Mouse (Mus musculus): ENCODE results near the gene Scgb1b3. TPM values are rescaled to one million over a fixed set of nuclear protein-coding genes. Genes with fewer than 3 reads are reported as not detected.

Gene Scgb1b3
- not detected for total RNA-seq (2021)
- long read RNA-seq, experiment 1 = 0 reads
- long read RNA-seq, experiment 2 = 0 reads

GRCm38 (mm10) chr7:31375292-31375691 lies at the start of gene Scgb1b3:
Scgb1b3 (plus strand) TSS chr7:31375592.
- no peak for DNase-seq

- no peak for DNase-seq
Measured at GRCm38 (mm10) chr7:31362022-31362560, 13.3 kb upstream of the Scgb1b3 start, which contains the start of gene Scgb2b3. Scgb2b3 (minus strand) TSS chr7:31362072.

Other genes starting within 250 kb of the Scgb1b3 start
- 10 to 100 TPM; 15.7 to 39.2 TPM for gene Scn1b, start 248.6 kb upstream of the Scgb1b3 start, total RNA-seq (2021)
- gene Gramd1a, start 219.7 kb upstream of the Scgb1b3 start, total RNA-seq (2021) = 10 to 100 TPM; 39.4 to 60.0 TPM
- gene Scgb2b2, start 85.1 kb upstream of the Scgb1b3 start, total RNA-seq (2021) = not detected
- not detected for gene Scgb1b2, start 83.8 kb upstream of the Scgb1b3 start, total RNA-seq (2021)
- not detected for gene Scgb2b3, start 13.5 kb upstream of the Scgb1b3 start, total RNA-seq (2021)

Data from adrenal gland, postnatal 10 days (tissue).